Mouse (Mus musculus) bone marrow, adult 2 months (tissue): ENCODE measurements at regions not wholly inside any gene's neighbourhood (a gene's known extent, or its start where the extent isn't known, plus 50 kb on each side); places are given as distances from the start of the nearest gene placed in this dataset.

Source experiments
- CTCF ChIP-seq: fragments of 200-500 bp; IDR thresholded peaks from 2 replicates; pipeline ENCODE4 v1.5.1; 2011; ENCODE audit warnings: low read length, control low read depth; ENCODE audit not compliant: control insufficient read depth, insufficient read depth
- POLR2A ChIP-seq: fragments of 200-500 bp; IDR thresholded peaks from 2 replicates; pipeline ENCODE4 v1.6.1; 2011; ENCODE audit warnings: low read depth, mild to moderate bottlenecking, control low read depth, low read length, borderline replicate concordance; ENCODE audit not compliant: control insufficient read depth

- TF ChIP-seq POLR2A (no peak), CTCF (no peak)
Measured at GRCm38 (mm10) chr12:35607652-35608051, 72.8 kb upstream of the Ahr start.
